Mouse (Mus musculus): ENCODE results near the gene Pkd1l3.

DNA sequence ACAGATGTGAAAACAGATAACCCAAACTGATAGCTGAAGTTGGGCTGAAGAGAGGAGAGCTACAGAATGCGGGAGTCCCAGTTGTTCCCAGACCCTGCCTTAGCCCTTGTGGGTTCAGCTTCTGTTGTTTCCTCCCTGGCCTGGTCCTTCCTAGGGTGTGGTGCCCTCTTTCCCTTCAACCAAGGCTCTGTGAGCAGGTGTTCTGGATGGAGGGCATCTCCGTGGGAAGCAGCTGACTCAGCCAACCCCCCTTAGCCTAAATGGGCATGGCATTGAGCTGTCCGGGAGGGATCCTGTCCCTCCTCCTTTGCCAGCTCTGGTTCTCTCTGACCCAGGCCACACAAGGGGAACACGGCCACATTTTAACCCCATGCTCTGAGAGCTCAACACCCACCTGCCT lies 38.0 kb upstream of the Pkd1l3 start:
- TF ChIP-seq KAT2A (conservative IDR thresholded peaks at IDR 0.05; ENCODE audit: low read depth, low read length) (no peak), CTCF (IDR thresholded peaks at IDR 0.05 in 2 of 3, conservative IDR thresholded peaks at IDR 0.05 in 1 of 3; ENCODE audit: control insufficient read depth in 1 of 3, insufficient read depth in 1 of 3, low read depth in 2 of 3, low read length in 3 of 3, poor library complexity in 1 of 3, severe bottlenecking in 1 of 3) (no peak), MAZ (IDR thresholded peaks at IDR 0.05; ENCODE audit: low read depth, low read length) (no peak), EP300 (IDR thresholded peaks at IDR 0.05; ENCODE audit: low read depth in 1 of 2, low read length in 2 of 2) (no peak), GATA1 (IDR thresholded peaks at IDR 0.05; ENCODE audit: low read depth, low read length) (no peak), MAX (IDR thresholded peaks at IDR 0.05; ENCODE audit: low read length) (no peak), USF2 (IDR thresholded peaks at IDR 0.05; ENCODE audit: borderline replicate concordance in 1 of 2, insufficient read depth in 1 of 2, low read depth in 1 of 2, low read length in 2 of 2) (no peak), JUND (IDR thresholded peaks at IDR 0.05; ENCODE audit: low read depth, low read length) (no peak), USF1 (IDR thresholded peaks at IDR 0.05; ENCODE audit: low read depth, low read length) (no peak), CHD2 (IDR thresholded peaks at IDR 0.05; ENCODE audit: low read length) (no peak), BHLHE40 (IDR thresholded peaks at IDR 0.05; ENCODE audit: borderline replicate concordance, low read depth, low read length) (no peak), ZKSCAN1 (IDR thresholded peaks at IDR 0.05; ENCODE audit: low read depth, low read length) (no peak)
